Mouse (Mus musculus): ENCODE data around the gene Klhl10. TPM values are rescaled to one million over a fixed set of nuclear protein-coding genes. Genes with fewer than 3 reads are reported as not detected.

Klhl10 gene
- polyA plus RNA-seq, 1 experiment: 0.77 TPM

- no peaks in the 10 kb centered on the region for H3K4me1 ChIP-seq (ENCODE audit: control insufficient read depth, insufficient read depth, low read length)
- TF ChIP-seq POLR2A (IDR thresholded peaks at IDR 0.05; ENCODE audit: low read depth, low read length): no peak
- no peak for TF ChIP-seq CTCF (IDR thresholded peaks at IDR 0.05; ENCODE audit: borderline replicate concordance, insufficient read depth, low read length)
- H3K27ac ChIP-seq (ENCODE audit: insufficient read depth, low read length): no peak overlapping the region
- no peak overlapping the region for H3K4me3 ChIP-seq (ENCODE audit: insufficient read depth, low read length)
Observed at GRCm38 (mm10) chr11:100504990-100505660, 63.4 kb downstream of the Klhl10 start.

GRCm38 (mm10) chr11:100505997-100506396, 64.3 kb downstream of the Klhl10 start:
- no peak overlapping the region for H3K4me3 ChIP-seq (ENCODE audit: insufficient read depth, low read length)
- H3K4me1 ChIP-seq (ENCODE audit: control insufficient read depth, insufficient read depth, low read length): no peaks in the 10 kb centered on the region
- TF ChIP-seq POLR2A (IDR thresholded peaks at IDR 0.05; ENCODE audit: low read depth, low read length): no peak
- no peak for TF ChIP-seq CTCF (IDR thresholded peaks at IDR 0.05; ENCODE audit: borderline replicate concordance, insufficient read depth, low read length)
- no peak overlapping the region for H3K27ac ChIP-seq (ENCODE audit: insufficient read depth, low read length)

Other genes starting within 250 kb of the Klhl10 start
- not detected in 2 replicates for gene Krt9, start 248.7 kb upstream of the Klhl10 start, polyA plus RNA-seq (2011; ENCODE audit: insufficient read length, low read depth, missing spikeins)
- not detected in 2 replicates for gene Krt14, start 234.4 kb upstream of the Klhl10 start, polyA plus RNA-seq (2011; ENCODE audit: insufficient read length, low read depth, missing spikeins)
- gene Krt16, start 193.0 kb upstream of the Klhl10 start, polyA plus RNA-seq (2011; ENCODE audit: insufficient read length, low read depth, missing spikeins): not detected in 2 replicates
- gene Krt17, start 180.9 kb upstream of the Klhl10 start, polyA plus RNA-seq (2011; ENCODE audit: insufficient read length, low read depth, missing spikeins): not detected in 2 replicates
- not detected in 2 replicates for gene Krt42, start 172.0 kb upstream of the Klhl10 start, polyA plus RNA-seq (2011; ENCODE audit: insufficient read length, low read depth, missing spikeins)
- gene Eif1, start 122.0 kb upstream of the Klhl10 start, polyA plus RNA-seq (2011; ENCODE audit: insufficient read length, low read depth, missing spikeins): 960 and 1,192 TPM in 2 replicates
- not detected in 2 replicates for gene Gast, start 107.5 kb upstream of the Klhl10 start, polyA plus RNA-seq (2011; ENCODE audit: insufficient read length, low read depth, missing spikeins)
- gene Hap1, start 85.8 kb upstream of the Klhl10 start, polyA plus RNA-seq (2011; ENCODE audit: insufficient read length, low read depth, missing spikeins): 0.17 and 0.77 TPM in 2 replicates
- 61.1 and 82.2 TPM in 2 replicates for gene Jup, start 44.2 kb upstream of the Klhl10 start, polyA plus RNA-seq (2011; ENCODE audit: insufficient read length, low read depth, missing spikeins)
- 75.2 and 85.8 TPM in 2 replicates for gene P3h4, start 27.1 kb upstream of the Klhl10 start, polyA plus RNA-seq (2011; ENCODE audit: insufficient read length, low read depth, missing spikeins)
- gene Fkbp10, start 26.2 kb upstream of the Klhl10 start, polyA plus RNA-seq (2011; ENCODE audit: insufficient read length, low read depth, missing spikeins): 283 and 298 TPM in 2 replicates
- 44.8 and 52.0 TPM in 2 replicates for gene Nt5c3b, start 109 bp upstream of the Klhl10 start, polyA plus RNA-seq (2011; ENCODE audit: insufficient read length, low read depth, missing spikeins)
- gene Klhl11, start 30.8 kb downstream of the Klhl10 start, polyA plus RNA-seq (2011; ENCODE audit: insufficient read length, low read depth, missing spikeins): 20.9 and 21.4 TPM in 2 replicates
- 111 and 143 TPM in 2 replicates for gene Acly, start 86.1 kb downstream of the Klhl10 start, polyA plus RNA-seq (2011; ENCODE audit: insufficient read length, low read depth, missing spikeins)
- gene Ttc25, start 103.7 kb downstream of the Klhl10 start, polyA plus RNA-seq (2011; ENCODE audit: insufficient read length, low read depth, missing spikeins): 0.20 TPM in 1 of 2 replicates, not detected in the other
- gene Cnp, start 133.0 kb downstream of the Klhl10 start, polyA plus RNA-seq (2011; ENCODE audit: insufficient read length, low read depth, missing spikeins): 10.1 and 10.6 TPM in 2 replicates
- gene Nkiras2, start 177.3 kb downstream of the Klhl10 start, polyA plus RNA-seq (2011; ENCODE audit: insufficient read length, low read depth, missing spikeins): 29.2 and 29.9 TPM in 2 replicates
- gene Dnajc7, start 178.3 kb downstream of the Klhl10 start, polyA plus RNA-seq (2011; ENCODE audit: insufficient read length, low read depth, missing spikeins): 214 and 225 TPM in 2 replicates

All from embryonic fibroblast, embryonic 13.5 days (primary cell).